In genomic region chr3:146929011-146929410, GRCm38 (mm10) we compare ENCODE assay signal across 30 mouse cellular contexts.
"Had no signal": no experiment of that assay in that cellular context is flagged by ENCODE, and none has a peak within 500 bp of the region (broad histone marks: within the 10 kb centered on the region; RNA-seq: fewer than 3 reads in every experiment).

No protein-coding gene starts in this region.

- H3K4me1 ChIP-seq: heart, embryonic 12.5 days; heart, embryonic 13.5 days; heart, embryonic 15.5 days; hindbrain, embryonic 10.5 days; hindbrain, embryonic 12.5 days; hindbrain, embryonic 13.5 days; hindbrain, embryonic 15.5 days; intestine, embryonic 15.5 days; kidney, embryonic 15.5 days had no signal

- H3K4me2 ChIP-seq: heart, embryonic 11.5 days; heart, embryonic 12.5 days; heart, embryonic 13.5 days; heart, embryonic 15.5 days; hindbrain, embryonic 12.5 days; hindbrain, embryonic 13.5 days; hindbrain, embryonic 14.5 days; hindbrain, embryonic 15.5 days; intestine, embryonic 15.5 days; kidney, embryonic 15.5 days had no signal

- DNase-seq: heart, postnatal 10 days; heart, postnatal 14 days; heart, postnatal 4 days; kidney, adult 11 months; kidney, adult 18-20 months; kidney, adult 2 months; kidney, adult 8-10 months; kidney, adult 9 months; kidney, postnatal 10 days; kidney, postnatal 14 days; kidney, postnatal 25 days; kidney, postnatal 36 days; kidney, postnatal 4 days; layer of hippocampus, adult 9-11 months; layer of hippocampus, postnatal 36 days had no signal

- H3K4me3 ChIP-seq: heart, embryonic 12.5 days; heart, embryonic 13.5 days; heart, embryonic 15.5 days; hindbrain, embryonic 10.5 days; hindbrain, embryonic 12.5 days; hindbrain, embryonic 13.5 days; hindbrain, embryonic 15.5 days; intestine, embryonic 15.5 days; kidney, embryonic 15.5 days; layer of hippocampus, adult 2 months; left cerebral cortex, adult 2 months had no signal

- H3K27me3 ChIP-seq: heart, embryonic 12.5 days; heart, embryonic 13.5 days; heart, embryonic 15.5 days; hindbrain, embryonic 12.5 days; hindbrain, embryonic 15.5 days; intestine, embryonic 15.5 days; kidney, embryonic 15.5 days had no signal

- H3K9me3 ChIP-seq: heart, embryonic 12.5 days; heart, embryonic 13.5 days; heart, embryonic 15.5 days; hindbrain, embryonic 10.5 days; hindbrain, embryonic 12.5 days; hindbrain, embryonic 13.5 days; hindbrain, embryonic 15.5 days; intestine, embryonic 15.5 days; kidney, embryonic 15.5 days had no signal

- H3K9ac ChIP-seq: heart, embryonic 12.5 days; heart, embryonic 13.5 days; heart, embryonic 15.5 days; hindbrain, embryonic 12.5 days; hindbrain, embryonic 13.5 days; hindbrain, embryonic 14.5 days; hindbrain, embryonic 15.5 days; intestine, embryonic 15.5 days; kidney, embryonic 15.5 days had no signal

- H3K36me3 ChIP-seq: heart, embryonic 12.5 days; heart, embryonic 15.5 days; hindbrain, embryonic 10.5 days; intestine, embryonic 15.5 days; kidney, embryonic 15.5 days had no signal

- H3K27ac ChIP-seq: heart, embryonic 13.5 days; heart, embryonic 15.5 days; hindbrain, embryonic 10.5 days; hindbrain, embryonic 12.5 days; hindbrain, embryonic 13.5 days; hindbrain, embryonic 14.5 days; hindbrain, embryonic 15.5 days; hindbrain, postnatal 0 days; intestine, embryonic 15.5 days; kidney, embryonic 15.5 days; kidney, postnatal 0 days; layer of hippocampus, adult 2 months; left cerebral cortex, adult 2 months had no signal
